Mouse (Mus musculus) urinary bladder, adult 2 months (tissue): ENCODE measurements around the gene Boll. TPM values are rescaled to one million over a fixed set of nuclear protein-coding genes. Genes with fewer than 3 reads are reported as not detected.

Source experiments
- DNase-seq: peaks from one replicate; pipeline ENCODE4 v3.0.0; 2022; ENCODE audit warnings: low spot score
- polyA plus RNA-seq: library from polyadenylated mRNA; depleted of rRNA; stranded (reverse); fragments of >200 nt; gene quantifications from 2 replicates; pipeline ENCODE4 v1.2.3, GENCODE M21; 2012; rRNA removed

Boll gene
- polyA plus RNA-seq, 1 experiment, result not detected

DNA sequence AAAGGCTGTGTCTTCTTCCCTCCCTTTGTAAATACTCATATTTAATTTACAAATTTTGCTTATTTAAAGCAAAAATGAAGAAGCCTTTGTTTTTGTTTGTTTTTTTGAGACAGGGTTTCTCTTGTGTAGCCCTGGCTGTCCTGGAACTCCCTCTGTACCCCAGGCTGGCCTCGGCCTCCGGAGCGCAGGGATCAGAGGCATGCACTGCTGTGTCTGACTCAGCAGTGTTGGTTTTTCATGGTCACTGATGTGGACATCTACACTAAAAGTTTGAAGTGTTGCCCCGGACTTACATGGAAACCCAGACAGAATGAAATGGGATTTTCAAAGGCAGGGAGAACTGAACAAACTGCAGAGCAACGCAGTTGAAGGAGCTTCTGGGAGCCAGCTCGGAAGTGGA lies 155.7 kb downstream of the Boll start:
- DNase-seq, result no peak

DNA sequence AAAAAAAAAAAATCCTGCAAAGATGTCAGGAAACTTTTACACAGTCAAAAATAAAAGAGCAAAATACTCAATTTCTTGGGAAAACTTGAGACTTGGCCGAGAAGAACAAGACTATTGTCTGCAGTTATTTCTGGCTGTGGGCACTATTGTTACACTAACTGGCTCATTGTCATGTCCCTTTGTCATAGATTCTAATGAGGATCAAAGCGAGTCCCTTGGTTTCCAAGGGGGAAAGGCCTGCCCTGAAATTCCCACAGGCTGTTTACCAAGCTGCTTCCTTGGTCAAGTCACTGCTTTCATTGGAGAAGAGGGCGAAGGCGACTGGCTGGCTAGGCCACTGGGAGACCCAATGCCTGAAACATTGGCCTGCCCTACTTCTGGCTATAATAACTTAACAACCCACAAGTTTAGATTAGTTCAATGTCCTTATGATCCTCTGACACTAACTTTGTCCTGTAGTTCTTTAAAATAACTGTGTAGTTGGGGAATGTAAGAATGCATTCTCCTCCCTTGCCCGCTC lies 157.4 kb downstream of the Boll start:
- no peak for DNase-seq

GRCm38 (mm10) chr1:55201850-55202752 lies 161.2 kb downstream of the Boll start:
- no peak for DNase-seq

GRCm38 (mm10) chr1:55198719-55199118 lies 164.6 kb downstream of the Boll start:
- DNase-seq, result no peak

Other genes with a start within 250 kb of the Boll start
- gene Mob4, start 232.2 kb downstream of the Boll start, polyA plus RNA-seq, result 47.7 and 50.7 TPM in 2 replicates
- 7.1 and 8.7 TPM in 2 replicates for gene Rftn2, start 136.7 kb downstream of the Boll start, polyA plus RNA-seq
- 1.6 and 1.9 TPM in 2 replicates for gene Mars2, start 126.3 kb downstream of the Boll start, polyA plus RNA-seq
- gene Plcl1, start 42.5 kb upstream of the Boll start, polyA plus RNA-seq, result 6.7 and 9.2 TPM in 2 replicates